Mouse (Mus musculus) CH12.LX (cell line): ENCODE measurements around the gene Mrpl40.
A peak's percentile ranks its signal among the peaks of the same experiment; 100 is the strongest.

Experiments
- CHD1 ChIP-seq: IDR thresholded peaks from 2 replicates; pipeline ENCODE4 v1.6.1; 2012; ENCODE audit warnings: low read depth, low read length, improper control_type of control experiment, inconsistent platforms
- CTCF ChIP-seq, 2 experiments: IDR thresholded peaks in 1 of 2; conservative IDR thresholded peaks in 1 of 2; 2 replicates each; pipeline ENCODE4 v1.5.1; 2011 to 2012; ENCODE audit warnings: low read depth in 2 of 2, low read length in 2 of 2, improper control_type of control experiment in 1 of 2, inconsistent platforms in 1 of 2, mild to moderate bottlenecking in 1 of 2, moderate library complexity in 1 of 2
- MYC ChIP-seq: IDR thresholded peaks from 2 replicates; pipeline ENCODE4 v1.6.1; 2011; ENCODE audit warnings: low read depth, mild to moderate bottlenecking, improper control_type of control experiment, low read length
- SIN3A ChIP-seq: IDR thresholded peaks from 2 replicates; pipeline ENCODE4 v1.6.1; 2012; ENCODE audit warnings: low read length, improper control_type of control experiment, inconsistent platforms
- SMC3 ChIP-seq: IDR thresholded peaks from 2 replicates; pipeline ENCODE4 v1.6.1; 2011; ENCODE audit warnings: low read depth, low read length, improper control_type of control experiment
- ZC3H11A ChIP-seq: IDR thresholded peaks from 2 replicates; pipeline ENCODE4 v1.6.1; 2012; ENCODE audit warnings: low read depth, mild to moderate bottlenecking, inconsistent platforms, low read length, improper control_type of control experiment

- no peak for TF ChIP-seq CHD1
- TF ChIP-seq ZC3H11A, result no peak
- no peak for TF ChIP-seq SIN3A
- TF ChIP-seq SMC3, result no peak
- TF ChIP-seq CTCF (conservative IDR thresholded peaks at IDR 0.05 in 1 of 2, IDR thresholded peaks at IDR 0.05 in 1 of 2; ENCODE audit: low read depth in 2 of 2, low read length in 2 of 2), result no peak
- TF ChIP-seq MYC, result peak; percentile 44; the same call in 1 of the 2 replicates
Observed at GRCm38 (mm10) chr16:18916064-18916463, 39.4 kb upstream of the Mrpl40 start.
